Mouse (Mus musculus) small intestine, adult 2 months (tissue): Measurements from ENCODE around the gene Tmigd1. TPM values are rescaled to one million over a fixed set of nuclear protein-coding genes. Genes with fewer than 3 reads are reported as not detected.

Experiments used
- H3K27ac ChIP-seq: fragments of 200-500 bp; 2 replicates; pipeline ENCODE4 v1.5.1; 2012; ENCODE audit warnings: low read depth, low read length, control low read depth, inconsistent platforms; ENCODE audit not compliant: insufficient read depth
- H3K27me3 ChIP-seq: fragments of 200-500 bp; 2 replicates; pipeline ENCODE4 v1.6.1; 2012; ENCODE audit warnings: mild to moderate bottlenecking, moderate library complexity, low read length, inconsistent platforms; ENCODE audit not compliant: control insufficient read depth, insufficient read depth
- H3K36me3 ChIP-seq: fragments of 200-500 bp; 2 replicates; pipeline ENCODE4 v1.6.1; 2012; ENCODE audit warnings: mild to moderate bottlenecking, low read length, control low read depth, inconsistent platforms; ENCODE audit not compliant: control insufficient read depth, insufficient read depth
- H3K4me1 ChIP-seq: fragments of 200-500 bp; 2 replicates; pipeline ENCODE4 v1.6.1; 2012; ENCODE audit warnings: low read length, inconsistent platforms, mixed read lengths; ENCODE audit not compliant: control insufficient read depth, insufficient read depth, insufficient read length
- H3K4me3 ChIP-seq: fragments of 200-500 bp; 2 replicates; pipeline ENCODE4 v1.5.1; 2012; ENCODE audit warnings: low read depth, mild to moderate bottlenecking, control low read depth, inconsistent platforms, low read length, moderate library complexity
- CTCF ChIP-seq: fragments of 200-500 bp; IDR thresholded peaks from 2 replicates; pipeline ENCODE4 v1.5.1; 2012; ENCODE audit warnings: low read depth, mild to moderate bottlenecking, control low read depth, inconsistent platforms, low read length, moderate library complexity, mixed read lengths; ENCODE audit not compliant: insufficient replicate concordance, insufficient read length; ENCODE audit errors: extremely low read depth
- POLR2A ChIP-seq: fragments of 200-500 bp; IDR thresholded peaks from 2 replicates; pipeline ENCODE4 v1.6.1; 2012; ENCODE audit warnings: low read depth, mild to moderate bottlenecking, control low read depth, inconsistent platforms, low read length, moderate library complexity
- WGBS: fragments of 180-500 bp; shearing (Covaris S2); methylation state at CpG from one replicate; pipeline ENCODE4 v1.1.7; 2018; 5-methylcytosine and 5-hydroxymethylcytosine counted together
- polyA plus RNA-seq: library from polyadenylated mRNA; depleted of rRNA; stranded (reverse); fragments of >200 nt; gene quantifications from 2 replicates; pipeline ENCODE4 v1.2.3, GENCODE M21; 2012

Tmigd1 gene
- polyA plus RNA-seq, 1 experiment: 8.4 TPM

DNA sequence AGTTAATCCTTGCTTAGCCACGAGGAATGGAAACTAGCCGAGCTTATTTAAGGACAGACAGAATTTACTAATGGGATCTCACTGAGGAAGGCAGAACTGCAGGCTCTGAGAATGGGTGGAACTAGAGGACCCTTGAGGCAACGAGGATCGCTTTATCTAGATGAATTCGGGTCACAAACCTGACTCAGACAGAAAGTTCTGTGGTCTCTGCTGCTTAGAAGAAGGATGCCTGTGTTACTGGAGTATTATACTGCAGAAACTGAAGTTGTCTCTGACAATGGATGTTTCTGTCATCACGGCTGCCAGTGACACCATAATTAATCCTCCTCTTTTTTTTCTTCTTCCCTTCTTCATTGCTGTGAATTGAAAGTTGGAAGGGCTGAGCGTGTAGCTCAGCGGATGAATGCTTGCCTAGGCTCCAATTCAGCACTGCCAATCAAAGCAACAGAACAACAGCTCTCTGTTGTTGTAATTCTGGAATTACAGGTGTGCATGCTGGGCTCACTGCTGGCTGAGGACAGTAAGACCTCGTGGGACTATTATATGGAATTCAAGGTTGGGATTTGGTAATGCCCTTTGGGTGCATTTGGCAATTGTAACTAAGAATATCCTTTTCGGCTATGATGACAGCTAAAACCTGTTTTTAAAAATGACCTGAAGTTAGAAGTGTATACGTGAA, 29.3 kb upstream of the Tmigd1 start:
- no peak overlapping the region for H3K27ac ChIP-seq
- no peaks in the 10 kb centered on the region for H3K36me3 ChIP-seq
- 71% methylated on average over 11 of the region's 11 CpGs for WGBS
- H3K4me3 ChIP-seq: no peak overlapping the region
- H3K4me1 ChIP-seq: no peaks in the 10 kb centered on the region
- TF ChIP-seq POLR2A (no peak), CTCF (no peak)
- H3K27me3 ChIP-seq: no peaks in the 10 kb centered on the region

GRCm38 (mm10) chr11:76873865-76874264, 28.1 kb upstream of the Tmigd1 start:
- Histone ChIP-seq H3K4me3 (no peak overlapping the region), H3K4me1 (no peaks in the 10 kb centered on the region), H3K27ac (no peak overlapping the region), H3K27me3 (no peaks in the 10 kb centered on the region), H3K36me3 (no peaks in the 10 kb centered on the region)
- WGBS: 77% methylated on average over 5 of the region's 5 CpGs
- TF ChIP-seq CTCF: no peak
- TF ChIP-seq POLR2A: no peak

DNA sequence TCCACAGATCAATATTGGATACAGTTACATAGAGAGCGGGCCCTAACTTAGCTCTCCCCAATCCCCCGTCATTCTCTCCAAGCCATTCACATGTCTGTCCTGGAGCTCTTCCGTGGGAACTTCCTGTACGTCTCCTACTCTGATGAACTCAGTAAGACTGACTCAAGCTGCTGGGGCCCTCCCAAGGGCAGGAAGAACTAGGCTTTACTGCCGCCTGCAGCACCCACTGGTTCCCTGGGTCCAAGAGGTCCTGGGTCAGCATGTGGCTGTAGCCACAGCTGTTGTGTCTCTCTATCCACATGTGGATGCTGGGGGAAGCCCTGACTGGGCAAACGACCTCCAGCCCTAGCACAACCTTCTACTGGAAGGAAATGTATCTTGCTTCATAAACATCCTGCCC, 27.2 kb upstream of the Tmigd1 start:
- Histone ChIP-seq H3K27me3 (no peaks in the 10 kb centered on the region), H3K36me3 (no peaks in the 10 kb centered on the region), H3K4me1 (no peaks in the 10 kb centered on the region), H3K27ac (no peak overlapping the region), H3K4me3 (no peak overlapping the region)
- 68% methylated on average over 6 of the region's 6 CpGs for WGBS
- TF ChIP-seq CTCF: no peak
- no peak for TF ChIP-seq POLR2A

- Histone ChIP-seq H3K27ac (0 out of 2 replicates have a peak overlapping the region, but pooled peaks have one; percentile 18), H3K27me3 (no peaks in the 10 kb centered on the region), H3K4me3 (no peak overlapping the region), H3K36me3 (no peaks in the 10 kb centered on the region), H3K4me1 (no peaks in the 10 kb centered on the region)
- WGBS: 87% methylated on average over 5 of the region's 5 CpGs
- no peak for TF ChIP-seq CTCF
- no peak for TF ChIP-seq POLR2A
Measured at GRCm38 (mm10) chr11:76879816-76880215, 22.1 kb upstream of the Tmigd1 start.

DNA sequence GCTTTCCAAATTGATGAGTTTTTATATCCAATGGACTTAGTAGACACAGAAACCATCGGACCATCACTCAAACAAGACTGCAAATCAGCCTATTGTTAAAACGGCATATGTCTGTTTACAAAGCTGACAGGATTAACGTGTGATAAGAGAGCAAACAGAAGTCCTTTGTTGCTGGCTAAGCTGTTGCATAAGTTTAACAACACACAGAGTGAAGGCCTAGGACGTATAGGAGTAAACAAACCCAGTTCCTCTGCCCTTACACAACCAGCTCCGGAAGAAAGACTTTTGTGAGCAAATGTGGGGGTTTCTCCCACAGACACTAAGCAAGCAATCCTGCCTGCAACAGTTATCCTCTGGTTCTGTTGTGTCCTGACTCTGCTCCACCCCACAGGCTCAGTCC, 17.5 kb upstream of the Tmigd1 start:
- H3K36me3 ChIP-seq: no peaks in the 10 kb centered on the region
- no peak overlapping the region for H3K4me3 ChIP-seq
- H3K4me1 ChIP-seq: peaks cover 3% of the 10 kb centered on the region; the same call in 1 of the 2 replicates
- WGBS: 14% methylated on average over 5 of the region's 5 CpGs
- H3K27me3 ChIP-seq: no peaks in the 10 kb centered on the region
- no peak overlapping the region for H3K27ac ChIP-seq
- TF ChIP-seq POLR2A (no peak), CTCF (no peak)

- no peaks in the 10 kb centered on the region for H3K36me3 ChIP-seq
- peaks cover 25% of the 10 kb centered on the region for H3K4me1 ChIP-seq
- WGBS: 19% methylated on average over 10 of the region's 10 CpGs
- H3K4me3 ChIP-seq: no peak overlapping the region
- peak overlapping the region; percentile 64 for H3K27ac ChIP-seq
- no peak for TF ChIP-seq POLR2A
- TF ChIP-seq CTCF: no peak
- H3K27me3 ChIP-seq: no peaks in the 10 kb centered on the region
Measured at GRCm38 (mm10) chr11:76889339-76890164, 12.4 kb upstream of the Tmigd1 start.

DNA sequence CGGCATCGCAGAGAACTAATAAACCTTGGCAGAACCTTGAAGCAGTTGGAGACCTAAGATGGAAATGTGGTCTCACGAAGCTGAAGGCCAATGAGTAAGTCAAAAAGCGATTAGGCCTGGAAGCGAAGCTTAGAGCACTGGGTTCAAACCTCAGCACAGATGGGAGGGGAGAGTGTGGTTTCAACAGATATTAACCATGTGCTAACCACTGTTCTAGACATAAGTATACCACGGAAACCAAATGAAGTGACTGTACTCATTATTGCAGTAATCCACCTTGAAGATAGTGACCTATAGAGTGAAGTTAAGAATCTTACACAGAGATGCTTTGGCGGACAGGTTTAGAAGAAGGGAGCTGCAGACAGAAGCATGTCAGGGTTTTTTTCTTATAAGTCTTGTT, 10.8 kb upstream of the Tmigd1 start:
- H3K4me1 ChIP-seq: peaks cover 25% of the 10 kb centered on the region
- H3K27me3 ChIP-seq: no peaks in the 10 kb centered on the region
- TF ChIP-seq CTCF (no peak), POLR2A (no peak)
- no peak overlapping the region for H3K4me3 ChIP-seq
- no peaks in the 10 kb centered on the region for H3K36me3 ChIP-seq
- H3K27ac ChIP-seq: peak overlapping the region; percentile 64; the same call in 1 of the 2 replicates
- WGBS: 83% methylated on average over 7 of the region's 7 CpGs
